Mouse (Mus musculus): ENCODE data around the gene Fbxw24.
"Not testable (repeated sequence)": the region's sequence is repeated elsewhere in the genome, so short reads cannot be mapped to it uniquely, and the experiment has no call there.

Gene Fbxw24

DNA sequence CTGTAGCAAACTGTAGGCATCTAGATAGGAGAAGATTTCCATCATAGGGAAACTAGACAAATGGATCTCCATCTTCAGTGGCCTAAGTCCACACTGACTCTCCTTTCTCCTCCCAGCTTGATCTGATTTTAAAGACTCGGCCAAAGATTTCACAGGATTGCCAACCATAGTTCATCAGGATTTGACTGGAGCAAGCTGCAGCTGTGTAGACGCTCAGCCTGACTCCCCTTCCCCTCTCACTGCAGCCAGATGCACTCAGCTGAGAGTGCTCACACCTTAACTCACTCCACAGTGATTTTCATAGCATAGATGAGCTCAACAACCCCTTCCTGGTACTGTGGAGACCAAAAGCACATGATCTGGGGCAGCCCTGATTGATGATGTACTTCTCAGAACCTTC, at the start of gene Fbxw24:
TSS of gene Fbxw24 (minus strand) at position 101 of the 400 bp plus-strand sequence.
- DNase-seq = not testable (repeated sequence)

DNA sequence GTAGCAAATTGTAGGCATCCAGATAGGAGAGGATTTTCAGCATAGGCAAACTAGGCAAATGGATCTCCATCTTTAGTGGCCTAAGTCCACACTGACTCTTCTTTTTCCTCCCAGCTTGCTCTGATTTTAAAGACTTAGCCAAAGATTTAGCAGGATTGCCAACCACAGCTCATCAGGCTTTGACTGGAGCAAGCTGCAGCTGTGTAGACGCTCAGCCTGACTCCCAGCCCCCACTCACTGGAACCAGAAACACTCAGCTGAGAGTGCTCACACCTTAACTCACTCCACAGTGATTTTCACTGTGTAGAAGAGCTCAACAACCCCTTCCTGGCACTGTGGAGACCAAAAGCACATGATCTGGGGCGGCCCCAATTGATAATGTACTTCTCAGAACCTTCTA, 38.7 kb upstream of the Fbxw24 start, which contains the start of gene Fbxw25:
TSS of gene Fbxw25 (minus strand) at position 101 of the 400 bp plus-strand sequence.
- not testable (repeated sequence) for DNase-seq

DNA sequence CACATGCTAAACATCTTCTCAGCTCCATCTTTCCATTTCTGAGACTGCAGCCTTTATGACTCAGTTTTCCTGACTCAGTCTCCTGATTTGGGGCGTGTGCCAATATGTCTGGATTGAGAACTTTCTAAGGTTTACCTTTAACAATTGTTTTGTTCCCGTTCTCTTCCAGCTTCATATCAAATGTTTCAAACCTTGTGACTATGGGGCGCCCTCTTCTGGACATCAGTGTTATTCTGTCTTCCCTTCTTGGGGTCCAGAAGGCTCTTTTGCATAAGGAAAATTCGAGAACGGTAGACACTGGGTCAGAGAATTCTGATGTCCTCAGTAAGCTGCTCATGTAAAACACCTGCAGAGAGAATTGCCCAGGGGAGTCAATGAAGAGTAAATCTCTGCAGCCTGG, 19.0 kb downstream of the Fbxw24 start:
- peak in 1 of 2 experiments; percentile 3 for DNase-seq

DNA sequence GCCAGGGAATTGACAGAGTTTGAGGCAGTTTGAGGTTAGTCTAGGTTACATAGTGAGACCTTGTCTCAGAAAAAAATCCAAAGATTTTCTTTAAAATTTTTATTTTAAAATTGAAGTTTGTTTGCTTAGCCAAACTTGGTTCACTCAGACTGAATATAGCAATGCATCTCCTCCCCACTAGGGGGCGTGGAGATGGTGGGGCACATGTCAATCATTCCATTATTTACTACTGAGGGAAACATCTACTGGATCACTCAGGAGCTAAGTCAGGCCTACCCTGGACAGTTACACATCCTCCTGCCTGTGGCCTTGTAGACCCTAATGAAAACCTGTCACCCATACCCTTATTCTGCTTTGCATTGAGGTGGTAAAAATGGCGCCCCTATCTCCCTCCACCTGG, 23.7 kb downstream of the Fbxw24 start:
- not testable (repeated sequence) for DNase-seq

DNA sequence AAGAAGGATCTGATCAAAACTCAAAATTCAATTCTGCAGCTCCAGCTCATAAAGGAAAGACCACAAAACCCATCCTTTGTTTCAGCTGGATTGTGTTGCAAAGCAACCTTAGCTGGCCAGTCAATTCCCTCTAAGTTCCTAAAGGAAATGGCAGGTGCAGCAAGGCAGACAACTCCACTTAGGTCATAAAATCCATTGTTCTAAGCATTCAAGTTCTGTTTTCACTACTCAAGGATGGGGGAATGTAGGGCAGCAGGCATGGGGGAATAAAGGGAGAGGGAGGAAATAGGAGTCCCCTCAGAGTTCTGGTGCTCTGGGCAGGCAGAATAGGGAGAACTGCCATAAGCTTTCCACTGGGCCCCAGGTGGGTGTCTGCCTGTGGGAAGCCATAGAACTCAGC, 28.6 kb downstream of the Fbxw24 start:
- no peak for DNase-seq

DNA sequence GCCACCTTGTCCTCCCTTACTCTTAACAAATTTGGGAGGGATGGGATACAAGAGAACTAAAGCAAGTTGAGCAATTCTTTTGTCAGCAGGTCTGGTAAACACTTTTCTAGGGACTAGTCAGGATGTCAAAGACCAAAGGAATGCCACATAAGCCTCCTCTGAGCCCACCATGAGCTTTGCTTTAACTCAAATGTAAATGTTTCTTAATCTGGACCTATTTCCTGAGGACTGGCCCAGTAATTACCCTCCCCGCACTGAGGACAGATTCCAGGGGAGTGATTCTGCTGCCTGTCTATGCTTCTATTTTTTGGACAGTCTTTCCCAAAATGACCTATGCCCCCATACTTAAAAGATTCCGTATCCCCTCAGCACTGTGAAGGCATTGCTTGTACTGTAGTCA, 31.0 kb downstream of the Fbxw24 start:
- DNase-seq = no peak

DNA sequence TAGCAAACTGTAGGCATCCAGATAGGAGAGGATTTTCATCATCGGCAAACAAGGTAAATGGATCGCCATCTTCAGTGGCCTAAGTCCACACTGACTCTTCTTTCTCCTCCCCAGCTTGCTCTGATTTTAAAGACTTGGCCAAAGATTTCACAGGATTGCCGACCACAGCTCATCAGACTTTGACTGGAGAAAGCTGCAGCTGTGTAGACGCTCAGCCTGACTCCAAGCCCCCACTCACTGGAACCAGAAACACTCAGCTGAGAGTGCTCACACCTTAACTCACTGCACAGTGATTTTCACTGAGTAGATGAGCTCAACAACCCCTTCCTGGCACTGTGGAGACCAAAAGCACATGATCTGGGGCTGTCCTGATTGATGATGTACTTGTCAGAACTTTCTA, 57.7 kb downstream of the Fbxw24 start, which contains the start of gene Fbxw15:
TSS of gene Fbxw15 (minus strand) at position 101 of the 400 bp plus-strand sequence.
- not testable (repeated sequence) for DNase-seq

DNA sequence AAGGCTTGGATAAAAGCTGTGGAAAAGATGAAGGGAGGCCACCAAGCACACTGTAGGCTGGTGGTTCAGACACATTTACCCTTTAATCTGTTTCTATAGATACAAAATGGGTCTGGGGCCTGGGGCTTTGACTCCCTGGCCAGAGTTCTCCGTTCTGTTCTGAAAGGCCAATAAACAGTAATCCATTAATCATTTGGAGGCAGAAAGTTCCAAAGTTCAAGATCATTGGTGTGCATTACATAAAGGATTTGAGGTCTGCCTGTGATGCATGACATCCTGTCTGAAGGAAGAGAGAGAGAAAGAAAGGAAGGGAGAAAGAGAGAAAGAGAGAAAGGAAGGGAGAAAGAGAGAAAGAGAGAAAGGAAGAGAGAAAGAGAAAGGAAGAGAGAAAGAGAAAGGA, 60.3 kb downstream of the Fbxw24 start:
- no peak for DNase-seq

DNA sequence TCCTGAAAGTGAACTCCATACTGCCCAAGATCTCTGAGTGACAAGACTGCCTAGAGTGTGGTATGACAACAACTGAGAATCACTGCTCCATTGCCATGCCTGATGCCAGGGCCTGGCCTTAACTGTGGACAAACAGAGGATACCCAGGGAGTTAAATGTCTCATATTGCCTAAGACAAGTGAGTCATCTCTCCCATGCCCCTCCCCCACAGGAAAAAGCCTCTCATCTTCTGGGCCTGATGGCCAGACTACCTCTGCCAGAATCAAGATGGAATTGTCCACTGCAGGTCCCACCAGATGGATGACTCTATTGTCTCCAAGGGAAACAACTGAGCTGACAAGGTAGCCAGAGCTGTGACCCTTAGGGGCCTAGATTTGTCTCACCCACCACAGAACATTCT, 63.8 kb downstream of the Fbxw24 start:
- DNase-seq = not testable (repeated sequence)

DNA sequence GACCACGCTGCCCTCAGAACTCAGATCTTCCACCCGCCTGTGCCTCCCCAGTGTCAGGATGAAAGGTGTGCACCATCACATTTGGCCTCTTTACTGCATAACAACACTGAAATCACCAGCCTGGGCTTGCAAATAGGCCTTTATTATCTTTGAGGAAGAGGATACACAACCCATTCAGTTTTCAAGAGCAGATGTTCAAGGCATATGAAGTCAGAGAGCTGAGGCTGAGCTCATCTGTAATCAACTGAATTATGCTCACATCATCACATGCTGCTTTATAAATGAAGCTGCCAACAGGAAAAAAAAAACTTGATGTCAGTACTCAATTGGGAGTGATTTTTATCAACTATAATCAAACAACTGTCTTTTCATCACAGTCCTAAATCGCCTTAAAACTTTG, 73.4 kb downstream of the Fbxw24 start:
- no peak for DNase-seq

Measured in cerebellum, postnatal 36 days (tissue).